Mouse (Mus musculus): Measurements from ENCODE around the gene Zc3h18.

The Zc3h18 gene

GRCm38 (mm10) chr8:122436146-122436545 is 59.7 kb downstream of the Zc3h18 start:
- no peak for DNase-seq (ENCODE audit: low read depth, low spot score)

- no peak for DNase-seq (ENCODE audit: low read depth, low spot score)
These were observed 60.2 kb downstream of the Zc3h18 start for GRCm38 (mm10) chr8:122436586-122437125.

GRCm38 (mm10) chr8:122437708-122438331 is 61.4 kb downstream of the Zc3h18 start:
- no peak for DNase-seq (ENCODE audit: low read depth, low spot score)

GRCm38 (mm10) chr8:122439336-122439735 is 62.9 kb downstream of the Zc3h18 start:
- DNase-seq (ENCODE audit: low read depth, low spot score), result no peak

- DNase-seq (ENCODE audit: low read depth, low spot score), result no peak
These were observed 64.9 kb downstream of the Zc3h18 start for GRCm38 (mm10) chr8:122441326-122441725.

- DNase-seq (ENCODE audit: low read depth, low spot score), result no peak
These were observed 65.9 kb downstream of the Zc3h18 start for GRCm38 (mm10) chr8:122442356-122442755.

GRCm38 (mm10) chr8:122442781-122443180 is 66.4 kb downstream of the Zc3h18 start:
- no peak for DNase-seq (ENCODE audit: low read depth, low spot score)

GRCm38 (mm10) chr8:122443262-122444006 is 67.0 kb downstream of the Zc3h18 start, which contains the start of gene Mvd:
TSS of gene Mvd (minus strand) at chr8:122443422.
- DNase-seq (ENCODE audit: low read depth, low spot score), result peak; percentile 98

- no peak for DNase-seq (ENCODE audit: low read depth, low spot score)
These were observed 67.8 kb downstream of the Zc3h18 start for GRCm38 (mm10) chr8:122444058-122444748.

- DNase-seq (ENCODE audit: low read depth, low spot score), result no peak
These were observed 68.8 kb downstream of the Zc3h18 start for GRCm38 (mm10) chr8:122445203-122445602.

- no peak for DNase-seq (ENCODE audit: low read depth, low spot score)
These were observed 74.8 kb downstream of the Zc3h18 start for GRCm38 (mm10) chr8:122451161-122451703.

GRCm38 (mm10) chr8:122452154-122452553 is 75.7 kb downstream of the Zc3h18 start:
- DNase-seq (ENCODE audit: low read depth, low spot score), result no peak

- DNase-seq (ENCODE audit: low read depth, low spot score), result no peak
These were observed 78.0 kb downstream of the Zc3h18 start for GRCm38 (mm10) chr8:122454409-122454808.

- DNase-seq (ENCODE audit: low read depth, low spot score), result no peak
These were observed 80.8 kb downstream of the Zc3h18 start for GRCm38 (mm10) chr8:122457171-122457570.

- no peak for DNase-seq (ENCODE audit: low read depth, low spot score)
These were observed 83.0 kb downstream of the Zc3h18 start for GRCm38 (mm10) chr8:122459218-122459900.

GRCm38 (mm10) chr8:122459990-122460389 is 83.6 kb downstream of the Zc3h18 start:
- DNase-seq (ENCODE audit: low read depth, low spot score), result no peak

- DNase-seq (ENCODE audit: low read depth, low spot score), result no peak
These were observed 84.4 kb downstream of the Zc3h18 start, which contains the start of gene Snai3 for GRCm38 (mm10) chr8:122460524-122461472. TSS of gene Snai3 (minus strand) at chr8:122460733.

GRCm38 (mm10) chr8:122461473-122462148 is 85.2 kb downstream of the Zc3h18 start:
- no peak for DNase-seq (ENCODE audit: low read depth, low spot score)

GRCm38 (mm10) chr8:122462510-122462909 is 86.1 kb downstream of the Zc3h18 start:
- DNase-seq (ENCODE audit: low read depth, low spot score), result no peak
